Mouse (Mus musculus) lung, embryonic 15.5 days (tissue): ENCODE results near the gene Cfb. TPM values are rescaled to one million over a fixed set of nuclear protein-coding genes. Genes with fewer than 3 reads are reported as not detected.

Experiments used
- ATAC-seq: fragments of 200-750 bp; cut with Nextera tagmentation; 2 replicates; pipeline ENCODE4 v1.8.0; 2017; ENCODE audit warnings: moderate number of reproducible peaks, borderline replicate concordance; ENCODE audit not compliant: low FRiP score, low TSS enrichment; ENCODE audit errors: extremely low read depth
- H3K27ac ChIP-seq: fragments of 300-500 bp; sonication (generic); 2 replicates; pipeline ENCODE4 v1.5.1; 2015; ENCODE audit warnings: moderate library complexity, mild to moderate bottlenecking, inconsistent platforms
- H3K27me3 ChIP-seq: fragments of 300-500 bp; sonication (generic); 2 replicates; pipeline ENCODE4 v1.6.1; 2015; ENCODE audit warnings: inconsistent platforms
- H3K36me3 ChIP-seq: fragments of 300-500 bp; sonication (generic); 2 replicates; pipeline ENCODE4 v1.6.1; 2015; ENCODE audit warnings: inconsistent platforms
- H3K4me1 ChIP-seq: fragments of 300-500 bp; sonication (generic); 2 replicates; pipeline ENCODE4 v1.6.1; 2015; ENCODE audit warnings: inconsistent platforms
- H3K4me2 ChIP-seq: fragments of 300-500 bp; sonication (generic); 2 replicates; pipeline ENCODE4 v1.6.1; 2015; ENCODE audit warnings: inconsistent platforms, mild to moderate bottlenecking, moderate library complexity
- H3K4me3 ChIP-seq: fragments of 300-500 bp; sonication (generic); 2 replicates; pipeline ENCODE4 v1.5.1; 2015; ENCODE audit warnings: mild to moderate bottlenecking, inconsistent platforms
- H3K9ac ChIP-seq: fragments of 300-500 bp; sonication (generic); 2 replicates; pipeline ENCODE4 v1.6.1; 2015; ENCODE audit warnings: inconsistent platforms
- H3K9me3 ChIP-seq: fragments of 300-500 bp; sonication (generic); 2 replicates; pipeline ENCODE4 v1.6.1; 2016; ENCODE audit warnings: inconsistent platforms
- WGBS: fragments of 180-500 bp; shearing (Covaris S2); methylation state at CpG from one replicate; pipeline ENCODE4 v1.1.7; 2015; 5-methylcytosine and 5-hydroxymethylcytosine counted together
- polyA plus RNA-seq: library from polyadenylated mRNA; unstranded; fragments of >200 nt; fragmentation: Nextera tagmentation; extraction: Ambion mirVana; gene quantifications from 2 replicates; pipeline ENCODE4 v1.2.1, GENCODE M21; 2015

Gene Cfb
- polyA plus RNA-seq, 1 experiment from 2014 or later: 2.8 TPM

DNA sequence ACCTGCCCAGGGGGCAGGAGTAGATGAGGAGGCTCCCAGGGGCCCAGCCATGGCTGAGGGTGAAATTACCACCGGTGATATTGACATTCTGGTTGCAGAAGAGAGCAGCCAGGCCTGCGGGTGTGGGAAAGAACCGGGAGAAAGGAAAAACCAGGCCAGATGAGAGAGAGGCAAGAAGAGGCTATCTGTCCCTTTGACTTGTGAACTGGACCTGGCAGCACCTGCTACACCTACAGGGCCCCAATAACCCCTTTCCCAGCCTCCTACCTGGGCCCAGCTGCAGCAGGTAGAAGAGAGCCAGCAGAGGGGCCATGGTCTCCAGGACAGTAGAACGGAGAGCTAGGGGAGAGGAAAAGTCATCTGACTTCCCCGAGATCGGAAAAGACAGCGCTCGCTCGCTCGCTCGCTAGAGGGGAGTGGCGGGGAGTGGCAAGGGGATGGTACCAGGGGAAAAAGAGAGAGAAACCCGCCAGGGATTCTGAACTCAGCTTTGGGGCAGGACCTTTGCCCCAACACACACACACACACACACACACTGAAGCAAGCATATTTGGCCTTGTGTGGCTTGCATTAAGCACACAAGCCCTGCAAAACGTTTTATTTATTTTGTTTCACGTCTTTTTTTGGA lies 19.5 kb upstream of the Cfb start, which contains the start of gene Gm20547:
Gene Gm20547, minus strand, starts transcription at position 360 of the 628 bp plus-strand sequence.
- Histone ChIP-seq H3K9ac (0 out of 2 replicates have a peak within 1 kb of the TSS, but pooled peaks have one; percentile 10), H3K4me3 (no peak within 1 kb of the TSS), H3K36me3 (no peaks in the 10 kb centered on the region), H3K27me3 (no peaks in the 10 kb centered on the region), H3K4me1 (peaks cover 6% of the 10 kb centered on the region; the same call in 1 of the 2 replicates), H3K27ac (no peak within 1 kb of the TSS), H3K9me3 (no peaks in the 10 kb centered on the region), H3K4me2 (0 out of 2 replicates have a peak within 1 kb of the TSS, but pooled peaks have one; percentile 24)
- ATAC-seq: no peak
- 8% methylated on average over 15 of the region's 15 CpGs for WGBS

DNA sequence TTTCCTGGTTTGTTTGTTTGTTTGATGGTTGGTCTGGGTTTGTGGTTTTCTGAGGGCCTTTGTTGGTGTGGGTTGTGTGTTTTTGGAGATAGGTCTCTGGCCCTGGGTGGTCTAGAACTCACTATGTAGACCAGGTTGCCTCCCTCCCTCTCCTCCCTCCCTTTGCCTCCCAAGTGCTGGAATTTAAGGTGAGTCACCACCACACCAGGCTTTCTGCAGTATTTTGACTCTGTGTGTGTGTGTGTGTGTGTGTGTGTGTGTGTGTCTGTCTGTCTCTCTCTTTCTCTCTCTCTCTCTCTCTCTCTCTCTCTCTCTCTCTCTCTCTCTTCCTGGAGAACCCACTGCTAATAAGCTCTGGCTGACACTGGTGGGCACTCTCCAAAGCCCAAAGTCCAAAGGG lies 18.8 kb upstream of the Cfb start:
- Histone ChIP-seq H3K9ac (no peak overlapping the region), H3K27ac (no peak overlapping the region), H3K4me3 (no peak overlapping the region), H3K9me3 (no peaks in the 10 kb centered on the region), H3K27me3 (no peaks in the 10 kb centered on the region), H3K4me1 (peaks cover 6% of the 10 kb centered on the region; the same call in 1 of the 2 replicates), H3K36me3 (no peaks in the 10 kb centered on the region), H3K4me2 (no peak overlapping the region)
- no peak for ATAC-seq

DNA sequence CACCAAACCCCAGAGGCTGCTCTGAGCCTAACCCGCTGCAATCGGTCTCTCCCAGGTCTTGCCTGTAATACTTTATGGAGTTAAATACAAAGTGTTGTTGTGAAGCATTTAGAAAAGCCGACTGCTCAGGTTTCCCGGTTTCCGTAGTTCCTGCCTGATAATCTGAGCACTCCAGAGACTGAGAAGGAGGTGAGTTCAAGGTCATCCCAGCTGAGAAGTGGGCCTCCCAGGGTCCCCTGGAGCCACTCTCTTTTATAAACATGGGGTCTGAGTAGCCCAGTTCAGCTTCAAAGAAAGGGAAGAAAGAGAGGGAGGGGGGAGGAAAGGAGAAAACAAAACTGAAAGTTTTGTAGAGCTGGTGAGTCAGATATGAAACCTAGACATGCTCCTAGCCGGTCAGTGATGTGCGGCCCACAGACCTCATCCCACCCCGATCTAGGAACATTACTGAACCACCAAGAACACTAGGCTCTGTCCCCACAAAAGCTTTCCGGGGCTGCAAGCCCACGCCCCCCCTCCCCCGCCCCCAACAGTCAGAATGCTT lies 17.1 kb upstream of the Cfb start, which contains the start of gene Zbtb12:
Gene Zbtb12, plus strand, starts transcription at position 148 of the 544 bp plus-strand sequence.
- Histone ChIP-seq H3K36me3 (no peaks in the 10 kb centered on the region), H3K4me1 (peaks cover 6% of the 10 kb centered on the region; the same call in 1 of the 2 replicates), H3K9ac (no peak within 1 kb of the TSS), H3K27me3 (no peaks in the 10 kb centered on the region), H3K4me3 (no peak within 1 kb of the TSS), H3K27ac (no peak within 1 kb of the TSS), H3K4me2 (no peak within 1 kb of the TSS), H3K9me3 (no peaks in the 10 kb centered on the region)
- ATAC-seq: no peak
- WGBS: 52% methylated on average over 11 of the region's 11 CpGs

DNA sequence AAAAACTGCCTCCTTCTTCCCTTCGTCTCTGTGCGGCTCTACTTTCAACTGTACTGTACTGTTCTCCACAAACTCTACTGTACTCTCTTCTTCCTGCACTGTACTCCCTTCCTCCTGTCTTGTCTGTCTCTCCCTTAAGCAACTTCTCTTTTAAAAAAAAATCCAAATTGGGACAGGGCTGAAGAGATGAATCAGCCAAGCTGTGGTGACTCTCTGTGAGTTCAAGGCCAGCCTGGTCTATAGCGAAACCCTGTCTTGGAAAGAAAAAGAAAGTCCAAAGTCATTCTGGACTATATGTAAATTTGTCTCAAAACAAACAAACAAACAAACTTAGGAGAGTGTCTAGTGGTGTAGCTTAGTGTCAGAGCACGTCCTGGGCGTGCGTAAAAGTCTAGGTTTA lies 12.0 kb upstream of the Cfb start:
- H3K4me3 ChIP-seq: no peak overlapping the region
- 81% methylated on average over 6 of the region's 6 CpGs for WGBS
- no peaks in the 10 kb centered on the region for H3K27me3 ChIP-seq
- no peak for ATAC-seq
- H3K4me1 ChIP-seq: no peaks in the 10 kb centered on the region
- H3K4me2 ChIP-seq: no peak overlapping the region
- no peak overlapping the region for H3K27ac ChIP-seq
- no peak overlapping the region for H3K9ac ChIP-seq
- no peaks in the 10 kb centered on the region for H3K36me3 ChIP-seq
- no peaks in the 10 kb centered on the region for H3K9me3 ChIP-seq

DNA sequence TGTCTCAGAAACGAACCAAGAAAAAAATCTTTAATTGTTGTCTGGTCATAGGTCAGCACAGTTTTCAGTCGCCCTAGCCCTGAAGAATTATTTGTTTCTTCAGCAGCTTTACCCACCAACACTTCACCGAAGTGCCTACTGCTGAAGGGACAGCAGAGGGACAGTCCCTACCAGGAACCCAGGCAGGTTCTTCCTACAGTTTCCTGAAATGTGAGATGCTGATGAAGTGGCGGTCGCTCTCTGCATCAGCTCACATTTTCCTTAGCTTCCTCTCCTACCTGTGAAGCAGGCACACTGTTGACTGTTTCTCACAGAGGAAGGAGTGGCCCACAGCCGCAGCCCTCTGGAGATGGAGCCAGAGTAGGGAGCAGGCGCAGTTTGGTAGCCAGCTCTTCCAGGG lies 3.7 kb upstream of the Cfb start:
- H3K4me3 ChIP-seq: no peak overlapping the region
- H3K36me3 ChIP-seq: no peaks in the 10 kb centered on the region
- H3K4me2 ChIP-seq: no peak overlapping the region
- no peaks in the 10 kb centered on the region for H3K4me1 ChIP-seq
- H3K9ac ChIP-seq: no peak overlapping the region
- no peak for ATAC-seq
- H3K27me3 ChIP-seq: no peaks in the 10 kb centered on the region
- WGBS: 51% methylated on average over 7 of the region's 7 CpGs
- no peak overlapping the region for H3K27ac ChIP-seq
- no peaks in the 10 kb centered on the region for H3K9me3 ChIP-seq

DNA sequence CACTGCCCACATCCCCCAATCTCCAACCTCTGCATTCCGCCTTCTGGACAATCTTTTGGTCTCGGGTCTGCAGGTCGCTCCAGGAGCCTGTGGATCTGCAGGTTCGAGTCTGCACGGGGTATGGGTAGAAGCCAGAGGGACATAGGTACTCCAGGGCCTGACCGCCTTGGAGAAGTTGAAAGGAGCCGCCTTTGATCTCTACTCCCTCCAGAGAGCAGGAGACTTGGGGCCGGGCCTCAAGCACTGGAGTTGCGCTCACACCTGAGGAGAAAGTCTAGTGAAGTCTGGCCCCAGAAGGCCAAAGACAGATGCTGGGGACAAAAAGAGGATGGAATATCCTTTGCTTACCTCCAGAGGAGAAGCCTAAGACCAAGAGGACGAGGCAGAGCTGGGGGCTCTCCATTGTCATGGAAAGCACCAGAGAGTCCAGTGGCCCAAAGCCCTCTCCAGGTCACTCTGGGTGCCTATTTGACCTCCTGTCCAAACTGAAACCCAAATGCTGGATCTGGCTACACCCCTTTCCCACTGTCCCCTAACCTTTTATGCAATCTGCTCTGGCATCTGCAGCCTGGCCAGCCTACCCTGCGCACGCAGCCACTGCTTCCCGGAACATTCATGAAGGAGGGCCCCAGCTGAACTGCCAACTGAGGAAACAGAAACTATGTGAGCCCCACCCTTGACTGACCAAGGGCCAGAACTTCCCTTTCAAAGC lies 458 bp downstream of the Cfb start:
- no peak overlapping the region for H3K4me3 ChIP-seq
- WGBS: 60% methylated on average over 13 of the region's 13 CpGs
- no peak for ATAC-seq
- H3K36me3 ChIP-seq: peaks cover 3% of the 10 kb centered on the region
- no peaks in the 10 kb centered on the region for H3K27me3 ChIP-seq
- no peaks in the 10 kb centered on the region for H3K4me1 ChIP-seq
- no peak overlapping the region for H3K9ac ChIP-seq
- no peak overlapping the region for H3K27ac ChIP-seq
- H3K4me2 ChIP-seq: no peak overlapping the region
- no peaks in the 10 kb centered on the region for H3K9me3 ChIP-seq

DNA sequence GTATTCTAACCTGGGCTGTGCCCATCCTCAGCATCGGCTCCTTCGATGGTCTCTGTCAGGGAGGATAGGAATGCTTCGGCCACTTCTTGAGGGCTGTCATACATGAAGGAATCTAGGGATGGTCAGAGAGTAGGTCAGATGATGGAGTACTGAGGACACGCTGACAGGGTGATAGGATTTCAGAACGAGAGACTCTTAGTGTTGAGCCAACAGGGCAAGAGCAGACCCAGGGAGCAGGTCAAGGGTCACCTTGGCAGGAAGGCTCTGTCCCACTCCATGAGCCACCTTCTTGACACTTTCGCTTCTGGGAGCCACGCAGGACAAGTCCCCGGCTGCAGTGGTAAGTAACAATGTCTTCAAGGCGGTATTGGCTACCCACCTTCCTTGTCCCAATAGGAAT lies 1.8 kb downstream of the Cfb start:
- no peak for ATAC-seq
- no peaks in the 10 kb centered on the region for H3K9me3 ChIP-seq
- no peak overlapping the region for H3K4me3 ChIP-seq
- no peaks in the 10 kb centered on the region for H3K4me1 ChIP-seq
- peaks cover 16% of the 10 kb centered on the region for H3K36me3 ChIP-seq
- no peak overlapping the region for H3K27ac ChIP-seq
- H3K9ac ChIP-seq: no peak overlapping the region
- H3K27me3 ChIP-seq: no peaks in the 10 kb centered on the region
- 80% methylated on average over 9 of the region's 9 CpGs for WGBS
- no peak overlapping the region for H3K4me2 ChIP-seq

DNA sequence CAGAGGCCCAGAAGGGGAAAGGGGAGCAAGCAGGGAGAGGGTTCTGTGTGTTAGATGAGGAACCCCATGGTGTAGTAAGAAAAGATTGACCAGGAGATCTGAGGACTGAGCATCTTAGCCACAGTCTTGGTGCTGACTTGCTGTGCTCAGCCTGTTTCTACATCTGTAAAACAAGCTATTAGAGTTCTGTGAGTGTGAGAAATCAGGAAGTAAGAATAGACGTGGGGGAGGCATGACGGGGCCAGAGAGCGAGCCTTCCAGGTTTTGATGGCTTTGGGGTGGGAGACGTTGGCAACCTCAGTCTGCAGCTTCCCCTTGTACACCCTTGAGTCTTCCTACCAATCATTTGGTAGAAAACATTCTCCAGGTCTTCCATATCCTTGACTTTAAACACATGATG lies 3.6 kb downstream of the Cfb start:
- no peak overlapping the region for H3K27ac ChIP-seq
- no peak overlapping the region for H3K4me2 ChIP-seq
- WGBS: 79% methylated on average over 4 of the region's 4 CpGs
- no peak overlapping the region for H3K4me3 ChIP-seq
- H3K27me3 ChIP-seq: no peaks in the 10 kb centered on the region
- no peak for ATAC-seq
- no peak overlapping the region for H3K9ac ChIP-seq
- no peaks in the 10 kb centered on the region for H3K9me3 ChIP-seq
- no peaks in the 10 kb centered on the region for H3K4me1 ChIP-seq
- H3K36me3 ChIP-seq: peaks cover 34% of the 10 kb centered on the region

DNA sequence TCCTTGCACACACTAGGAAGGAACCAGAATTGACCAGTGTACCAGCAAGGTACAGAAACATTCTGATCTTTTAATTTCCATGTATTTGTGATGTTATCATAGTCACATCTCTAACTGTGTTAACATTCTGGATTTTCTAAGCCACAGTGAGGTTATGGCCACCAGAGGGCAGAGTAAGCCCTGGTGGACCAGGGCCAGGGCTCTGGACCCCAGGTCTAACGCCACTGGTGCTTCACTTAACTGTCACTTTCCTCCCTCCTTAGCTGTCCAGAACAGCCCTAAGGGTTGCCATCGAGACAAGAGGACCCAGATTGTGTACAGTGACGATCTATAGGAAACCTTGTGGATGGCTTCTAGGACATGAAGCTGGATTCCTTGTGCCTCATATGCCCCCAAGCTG lies 6.5 kb downstream of the Cfb start:
- H3K4me2 ChIP-seq: no peak overlapping the region
- H3K9me3 ChIP-seq: no peaks in the 10 kb centered on the region
- 29% methylated on average over 3 of the region's 3 CpGs for WGBS
- no peak overlapping the region for H3K4me3 ChIP-seq
- peaks cover 10% of the 10 kb centered on the region for H3K4me1 ChIP-seq
- no peak overlapping the region for H3K27ac ChIP-seq
- H3K9ac ChIP-seq: no peak overlapping the region
- peaks cover 48% of the 10 kb centered on the region for H3K36me3 ChIP-seq
- no peaks in the 10 kb centered on the region for H3K27me3 ChIP-seq
- no peak for ATAC-seq

DNA sequence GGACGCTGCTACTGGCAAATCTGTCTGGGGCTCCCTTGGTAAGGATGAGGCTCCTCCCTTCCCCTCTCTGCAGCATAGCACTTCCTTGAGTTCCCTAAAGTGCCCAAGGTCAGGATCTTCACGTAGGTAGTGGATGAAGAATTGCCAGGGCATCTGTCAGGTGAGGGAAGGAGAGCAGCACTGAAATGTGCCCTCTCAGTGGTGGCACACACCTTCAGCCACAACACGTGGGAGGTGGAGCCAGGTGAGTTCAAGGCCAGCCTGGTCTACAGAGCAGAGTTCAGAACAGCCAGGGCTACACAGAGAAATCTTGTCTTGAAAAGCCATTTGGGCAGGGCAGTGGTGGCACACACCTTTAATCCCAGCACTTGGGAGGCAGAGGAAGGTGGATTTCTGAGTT lies 7.6 kb downstream of the Cfb start:
- 67% methylated on average over 3 of the region's 3 CpGs for WGBS
- no peaks in the 10 kb centered on the region for H3K9me3 ChIP-seq
- H3K27ac ChIP-seq: no peak overlapping the region
- peaks cover 13% of the 10 kb centered on the region for H3K4me1 ChIP-seq
- no peak overlapping the region for H3K4me3 ChIP-seq
- ATAC-seq: no peak
- peaks cover 48% of the 10 kb centered on the region for H3K36me3 ChIP-seq
- no peaks in the 10 kb centered on the region for H3K27me3 ChIP-seq
- no peak overlapping the region for H3K9ac ChIP-seq
- no peak overlapping the region for H3K4me2 ChIP-seq

DNA sequence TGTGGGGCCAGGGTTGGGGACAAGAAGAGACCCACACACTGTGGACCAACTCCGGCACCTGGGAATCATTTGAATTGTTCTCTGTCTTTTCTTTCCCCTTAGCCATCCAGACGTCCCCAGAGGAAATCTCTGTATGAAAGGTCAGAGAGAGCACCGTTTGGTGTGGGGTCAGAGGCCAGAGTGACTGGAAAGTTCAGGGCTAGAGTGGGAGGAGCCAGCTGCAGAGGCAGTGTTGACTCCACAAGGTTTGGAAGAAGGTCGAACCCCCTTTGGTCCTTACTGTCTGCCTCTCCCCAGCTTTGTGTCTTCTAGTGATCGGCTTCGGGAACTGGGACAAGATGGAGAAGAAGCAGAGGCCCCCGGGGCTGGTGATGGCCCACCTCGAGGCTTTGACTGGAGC lies 8.8 kb downstream of the Cfb start:
- no peak for ATAC-seq
- H3K27ac ChIP-seq: no peak overlapping the region
- H3K9ac ChIP-seq: no peak overlapping the region
- no peak overlapping the region for H3K4me2 ChIP-seq
- peaks cover 20% of the 10 kb centered on the region for H3K4me1 ChIP-seq
- H3K4me3 ChIP-seq: no peak overlapping the region
- H3K9me3 ChIP-seq: no peaks in the 10 kb centered on the region
- peaks cover 48% of the 10 kb centered on the region for H3K36me3 ChIP-seq
- WGBS: 69% methylated on average over 8 of the region's 8 CpGs
- H3K27me3 ChIP-seq: no peaks in the 10 kb centered on the region

DNA sequence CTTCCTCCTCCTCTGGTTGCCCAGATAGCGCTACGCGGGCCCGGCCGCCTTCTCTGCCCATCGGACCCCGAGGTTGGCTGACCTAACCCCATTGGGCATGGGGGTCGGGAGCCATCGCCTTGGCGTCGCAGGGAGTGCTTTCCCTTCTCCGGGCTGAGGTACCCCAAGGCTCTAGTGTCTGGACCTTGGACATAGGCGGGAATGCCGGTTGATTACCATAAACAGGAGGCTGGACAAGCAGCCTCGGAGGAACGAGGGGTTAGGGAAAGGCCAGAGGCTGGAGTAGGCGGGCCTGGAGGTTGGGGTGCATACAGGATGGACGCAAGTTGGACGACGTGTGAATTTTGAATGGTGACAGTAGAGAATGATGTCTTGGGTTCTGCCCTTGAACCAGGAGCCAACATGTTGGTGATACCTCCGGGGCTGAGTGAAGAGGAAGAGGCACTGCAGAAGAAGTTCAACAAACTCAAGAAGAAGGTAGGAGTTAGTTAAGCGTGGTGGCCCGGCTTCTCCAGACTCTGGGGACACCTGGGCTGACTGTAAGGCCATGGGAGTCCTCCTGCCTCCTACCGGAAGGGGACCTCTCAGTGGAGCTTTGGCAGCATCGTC lies 11.7 kb downstream of the Cfb start:
- under 1% methylated on average over 25 of the region's 25 CpGs for WGBS
- peaks cover 58% of the 10 kb centered on the region for H3K36me3 ChIP-seq
- H3K9ac ChIP-seq: peak overlapping the region; percentile 83
- peak overlapping the region; percentile 94 for H3K4me2 ChIP-seq
- ATAC-seq: no peak
- H3K4me3 ChIP-seq: peak overlapping the region; percentile 82
- no peaks in the 10 kb centered on the region for H3K27me3 ChIP-seq
- H3K27ac ChIP-seq: no peak overlapping the region
- no peaks in the 10 kb centered on the region for H3K9me3 ChIP-seq
- H3K4me1 ChIP-seq: peaks cover 20% of the 10 kb centered on the region
